Mouse (Mus musculus) limb, embryonic 14.5 days (tissue): ENCODE measurements around the gene Tas2r138. TPM values are rescaled to one million over a fixed set of nuclear protein-coding genes. Genes with fewer than 3 reads are reported as not detected.

Source experiments
- ATAC-seq: fragments of 200-750 bp; cut with Nextera tagmentation; 2 replicates; pipeline ENCODE4 v1.8.0; 2017; ENCODE audit warnings: low read depth, moderate number of reproducible peaks, moderate TSS enrichment; ENCODE audit not compliant: low FRiP score
- DNase-seq: peaks from one replicate; pipeline ENCODE4 v3.0.0-alpha.2; 2015; ENCODE audit warnings: low spot score
- H3K27ac ChIP-seq: fragments of 300-500 bp; sonication (generic); replicated peaks from 2 replicates; pipeline ENCODE4 v1.5.1; 2014; ENCODE audit warnings: low read depth, mild to moderate bottlenecking, low read length, moderate library complexity, mixed read lengths
- H3K27me3 ChIP-seq: fragments of 300-500 bp; sonication (generic); 2 replicates; pipeline ENCODE4 v1.6.1; 2014; ENCODE audit warnings: low read length, mixed read lengths; ENCODE audit not compliant: control insufficient read depth, insufficient read depth
- H3K36me3 ChIP-seq: fragments of 300-500 bp; sonication (generic); 2 replicates; pipeline ENCODE4 v1.6.1; 2014; ENCODE audit warnings: mild to moderate bottlenecking, low read length, moderate library complexity, mixed read lengths; ENCODE audit not compliant: control insufficient read depth, insufficient read depth
- H3K4me1 ChIP-seq: fragments of 300-500 bp; sonication (generic); 2 replicates; pipeline ENCODE4 v1.6.1; 2014; ENCODE audit warnings: antibody characterized with exemption, low read length, mixed read lengths; ENCODE audit not compliant: control insufficient read depth, insufficient read depth
- H3K4me2 ChIP-seq: fragments of 300-500 bp; sonication (generic); replicated peaks from 2 replicates; pipeline ENCODE4 v1.6.1; 2014; ENCODE audit warnings: low read depth, mild to moderate bottlenecking, low read length, moderate library complexity; ENCODE audit not compliant: severe bottlenecking
- H3K4me3 ChIP-seq: fragments of 300-500 bp; sonication (generic); replicated peaks from 2 replicates; pipeline ENCODE4 v1.5.1; 2014; ENCODE audit warnings: low read length
- H3K9ac ChIP-seq: fragments of 300-500 bp; sonication (generic); 2 replicates; pipeline ENCODE4 v1.6.1; 2014; ENCODE audit warnings: mild to moderate bottlenecking, low read depth, low read length, moderate library complexity; ENCODE audit not compliant: severe bottlenecking
- H3K9me3 ChIP-seq: fragments of 300-500 bp; sonication (generic); 2 replicates; pipeline ENCODE4 v1.6.1; 2016; ENCODE audit warnings: low read length; ENCODE audit not compliant: control insufficient read depth
- POLR2A ChIP-seq: fragments of 200-500 bp; IDR thresholded peaks from 2 replicates; pipeline ENCODE4 v1.8.0; 2012; ENCODE audit warnings: inconsistent platforms, mild to moderate bottlenecking, moderate library complexity, borderline replicate concordance; ENCODE audit not compliant: insufficient read depth, insufficient read length; ENCODE audit errors: extremely low read depth
- WGBS: fragments of 180-500 bp; shearing (Covaris S2); extraction: QIAGEN DNeasy Blood & Tissue Kit; methylation state at CpG from one replicate; pipeline ENCODE4 v1.1.7; 2014; 5-methylcytosine and 5-hydroxymethylcytosine counted together
- polyA plus RNA-seq, 2 experiments: library from polyadenylated mRNA; depleted of rRNA in 1 of 2; stranded (reverse) in 1 of 2; unstranded in 1 of 2; fragments of >200 nt; fragmentation: Nextera tagmentation in 1 of 2; extraction: Ambion mirVana in 1 of 2; gene quantifications; 2 replicates each; pipeline versions ENCODE4 v1.2.1 to v1.2.3; 2012 to 2014

Gene Tas2r138
- polyA plus RNA-seq, 2 experiments: not detected

DNA sequence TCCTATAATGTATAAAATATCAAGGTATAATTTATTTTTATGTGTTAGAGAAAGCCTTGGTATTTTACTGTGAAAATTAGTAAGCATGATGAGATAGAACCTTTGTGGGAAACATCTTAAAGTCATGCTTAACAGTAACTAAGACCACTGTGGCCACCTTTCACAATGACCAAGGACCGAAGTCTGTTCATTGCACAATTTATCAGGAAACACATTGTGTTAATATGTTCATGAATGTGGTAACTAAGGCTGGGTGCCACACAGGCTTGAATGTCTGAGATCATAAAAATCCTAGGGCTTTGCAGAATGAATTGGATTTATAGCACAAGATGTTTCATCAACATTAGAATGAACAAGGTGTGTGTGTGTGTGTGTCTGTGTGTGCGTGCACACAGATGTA is 24.8 kb downstream of the Tas2r138 start:
- no peaks in the 10 kb centered on the region for H3K4me1 ChIP-seq
- no peaks in the 10 kb centered on the region for H3K27me3 ChIP-seq
- ATAC-seq (no peak), DNase-seq (no peak)
- no peaks in the 10 kb centered on the region for H3K36me3 ChIP-seq
- H3K4me2 ChIP-seq: no peak overlapping the region
- 92% methylated on average over 2 of the region's 2 CpGs for WGBS
- TF ChIP-seq POLR2A: no peak
- H3K9ac ChIP-seq: no peak overlapping the region
- H3K9me3 ChIP-seq: no peaks in the 10 kb centered on the region
- H3K27ac ChIP-seq: no peak overlapping the region
- H3K4me3 ChIP-seq: no peak overlapping the region

DNA sequence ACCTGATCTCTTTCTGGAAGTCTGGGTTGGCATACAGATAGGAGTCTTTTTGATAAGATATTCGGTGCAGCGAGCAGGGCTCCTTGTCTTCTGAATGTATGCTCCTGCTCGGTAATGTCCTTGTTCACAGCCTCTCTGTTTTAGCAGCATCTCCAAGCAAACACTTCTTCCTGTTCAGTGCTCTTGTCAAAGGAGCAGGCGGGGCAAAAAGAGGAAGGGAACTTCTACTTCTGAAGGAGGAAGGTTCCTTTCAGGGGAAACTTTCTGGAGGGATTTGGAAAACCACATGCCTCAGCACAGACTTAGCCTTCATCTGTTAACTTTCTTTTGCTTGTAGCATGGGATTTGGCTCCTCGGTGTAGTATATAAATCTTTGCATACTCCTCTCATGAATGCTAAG is 27.5 kb downstream of the Tas2r138 start, which contains the start of gene Clec5a:
TSS of gene Clec5a (minus strand) at position 177 of the 400 bp plus-strand sequence.
- ATAC-seq: no peak
- WGBS: 86% methylated on average over 5 of the region's 5 CpGs
- DNase-seq: no peak
- H3K27me3 ChIP-seq: no peaks in the 10 kb centered on the region
- no peaks in the 10 kb centered on the region for H3K9me3 ChIP-seq
- no peak within 1 kb of the TSS for H3K4me3 ChIP-seq
- no peaks in the 10 kb centered on the region for H3K4me1 ChIP-seq
- H3K27ac ChIP-seq: no peak within 1 kb of the TSS
- no peak for TF ChIP-seq POLR2A
- no peak within 1 kb of the TSS for H3K9ac ChIP-seq
- H3K4me2 ChIP-seq: no peak within 1 kb of the TSS
- no peaks in the 10 kb centered on the region for H3K36me3 ChIP-seq

DNA sequence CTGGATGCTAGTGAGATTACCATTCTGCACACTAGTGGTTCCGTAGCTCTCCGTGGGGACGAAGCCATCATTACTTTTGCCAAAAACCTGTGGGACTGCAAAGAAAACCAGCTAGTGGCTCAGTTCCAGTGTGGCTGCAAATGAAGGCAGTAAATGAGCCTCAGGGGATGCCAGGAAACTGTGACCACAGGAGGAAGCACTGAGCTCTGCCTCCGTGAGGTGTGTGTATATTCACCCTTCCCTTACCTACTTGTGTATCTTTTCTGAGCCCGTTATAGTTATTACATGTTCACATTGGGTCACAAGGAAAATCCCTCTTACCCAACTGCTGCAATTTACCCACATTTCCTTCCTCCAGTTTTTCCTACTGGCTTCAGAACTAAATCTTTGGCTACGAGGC is 28.8 kb downstream of the Tas2r138 start:
- Histone ChIP-seq H3K4me3 (no peak overlapping the region), H3K36me3 (no peaks in the 10 kb centered on the region), H3K9me3 (no peaks in the 10 kb centered on the region), H3K27ac (no peak overlapping the region), H3K9ac (no peak overlapping the region), H3K27me3 (no peaks in the 10 kb centered on the region), H3K4me2 (no peak overlapping the region), H3K4me1 (no peaks in the 10 kb centered on the region)
- DNase-seq (no peak), ATAC-seq (no peak)
- no peak for TF ChIP-seq POLR2A
- WGBS: 69% methylated on average over 6 of the region's 6 CpGs

DNA sequence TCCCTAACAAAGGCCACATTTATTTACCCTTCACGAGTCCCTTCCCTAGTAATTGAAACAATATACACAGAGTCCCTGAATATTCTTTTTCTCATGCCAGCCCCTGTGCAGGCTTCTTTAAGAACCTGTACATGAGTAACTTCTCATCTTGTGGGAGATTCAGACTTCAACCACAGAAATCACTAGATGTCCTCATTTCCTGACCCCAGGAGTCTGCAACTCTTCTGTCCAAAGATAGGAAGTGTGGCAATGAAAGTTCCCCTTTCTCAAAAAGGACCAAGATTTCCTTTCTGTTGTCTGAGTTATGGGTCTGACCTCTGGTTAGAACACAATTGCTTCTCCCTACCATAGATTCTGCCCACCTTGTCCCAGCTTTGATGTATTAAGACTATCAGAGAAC is 36.8 kb downstream of the Tas2r138 start:
- no peaks in the 10 kb centered on the region for H3K36me3 ChIP-seq
- H3K4me3 ChIP-seq: no peak overlapping the region
- ATAC-seq (no peak), DNase-seq (no peak)
- TF ChIP-seq POLR2A: no peak
- H3K27me3 ChIP-seq: no peaks in the 10 kb centered on the region
- H3K4me1 ChIP-seq: no peaks in the 10 kb centered on the region
- no peak overlapping the region for H3K27ac ChIP-seq
- no peak overlapping the region for H3K9ac ChIP-seq
- 64% methylated on average over 1 of the region's 1 CpGs for WGBS
- no peak overlapping the region for H3K4me2 ChIP-seq
- H3K9me3 ChIP-seq: no peaks in the 10 kb centered on the region

DNA sequence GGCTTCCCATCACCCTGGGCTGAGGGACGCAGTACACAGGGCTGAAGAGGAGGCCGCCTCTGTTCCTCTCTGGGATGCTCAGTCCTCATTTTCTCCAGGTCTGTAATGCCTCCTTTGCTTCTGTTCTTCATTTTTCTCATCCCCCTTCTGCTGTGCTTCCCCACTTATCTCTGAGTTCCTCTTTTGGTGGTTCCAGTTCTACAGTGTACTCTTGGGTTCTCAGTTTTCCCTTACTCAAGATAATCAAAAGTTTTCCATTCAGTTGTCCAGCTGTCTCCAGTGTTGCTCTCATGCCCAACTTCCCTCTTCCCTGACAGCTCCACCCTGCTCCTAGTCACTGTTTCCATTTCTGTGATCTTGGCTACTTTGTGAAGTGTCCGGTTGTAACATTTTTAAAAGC is 39.5 kb downstream of the Tas2r138 start:
- Histone ChIP-seq H3K4me1 (no peaks in the 10 kb centered on the region), H3K4me3 (no peak overlapping the region), H3K27me3 (no peaks in the 10 kb centered on the region), H3K4me2 (no peak overlapping the region), H3K27ac (no peak overlapping the region), H3K36me3 (no peaks in the 10 kb centered on the region), H3K9ac (no peak overlapping the region), H3K9me3 (no peaks in the 10 kb centered on the region)
- ATAC-seq (no peak), DNase-seq (no peak)
- 84% methylated on average over 3 of the region's 3 CpGs for WGBS
- no peak for TF ChIP-seq POLR2A

DNA sequence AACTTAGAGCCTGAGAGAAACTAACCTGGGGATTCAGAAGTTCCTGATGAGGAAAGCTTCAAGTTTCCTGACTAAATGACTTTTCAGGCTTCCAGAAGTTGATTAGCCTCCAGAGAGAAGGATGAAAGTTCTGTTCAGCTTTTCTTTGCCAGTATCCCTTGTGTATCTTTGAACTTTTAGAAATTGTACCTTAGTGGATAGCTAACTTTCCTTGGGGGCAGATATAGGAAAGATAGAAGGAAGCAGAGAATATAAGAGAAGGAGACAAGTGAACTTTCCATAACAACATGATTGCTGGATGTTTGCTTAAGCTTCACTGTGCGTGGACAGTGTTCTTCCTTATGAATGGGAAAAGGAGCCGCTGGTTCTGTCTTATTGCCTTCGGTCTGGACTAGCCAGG is 43.9 kb downstream of the Tas2r138 start, which contains the start of gene Olfr460:
TSS of gene Olfr460 (plus strand) at position 301 of the 400 bp plus-strand sequence.
- H3K9me3 ChIP-seq: no peaks in the 10 kb centered on the region
- ATAC-seq (no peak), DNase-seq (no peak)
- TF ChIP-seq POLR2A: no peak
- no peaks in the 10 kb centered on the region for H3K27me3 ChIP-seq
- no peaks in the 10 kb centered on the region for H3K36me3 ChIP-seq
- no peak within 1 kb of the TSS for H3K27ac ChIP-seq
- no peaks in the 10 kb centered on the region for H3K4me1 ChIP-seq
- no peak within 1 kb of the TSS for H3K9ac ChIP-seq
- no peak within 1 kb of the TSS for H3K4me2 ChIP-seq
- 86% methylated on average over 3 of the region's 3 CpGs for WGBS
- no peak within 1 kb of the TSS for H3K4me3 ChIP-seq

Other genes with a start within 250 kb of the Tas2r138 start
- gene E330009J07Rik, start 177.2 kb downstream of the Tas2r138 start, polyA plus RNA-seq (2012; rRNA removed): 5.5 and 5.8 TPM in 2 replicates
- 7.2 and 10.3 TPM in 2 replicates for gene E330009J07Rik, start 177.2 kb downstream of the Tas2r138 start, polyA plus RNA-seq (2014; fragmentation: Nextera tagmentation; extraction: Ambion mirVana)
- gene Wee2, start 174.2 kb downstream of the Tas2r138 start, polyA plus RNA-seq (2012; rRNA removed): not detected in 2 replicates
- not detected in 2 replicates for gene Wee2, start 174.2 kb downstream of the Tas2r138 start, polyA plus RNA-seq (2014; fragmentation: Nextera tagmentation; extraction: Ambion mirVana)
- gene Ssbp1, start 142.0 kb downstream of the Tas2r138 start, polyA plus RNA-seq (2012; rRNA removed): 67.1 and 104 TPM in 2 replicates
- gene Ssbp1, start 142.0 kb downstream of the Tas2r138 start, polyA plus RNA-seq (2014; fragmentation: Nextera tagmentation; extraction: Ambion mirVana): 129 and 136 TPM in 2 replicates
- not detected in 2 replicates for gene Tas2r137, start 122.1 kb downstream of the Tas2r138 start, polyA plus RNA-seq (2012; rRNA removed)
- gene Tas2r137, start 122.1 kb downstream of the Tas2r138 start, polyA plus RNA-seq (2014; fragmentation: Nextera tagmentation; extraction: Ambion mirVana): not detected in 2 replicates
- 0.06 and 0.09 TPM in 2 replicates for gene Tas2r108, start 119.8 kb downstream of the Tas2r138 start, polyA plus RNA-seq (2012; rRNA removed)
- 0.18 TPM in 1 of 2 replicates, not detected in the other for gene Tas2r108, start 119.8 kb downstream of the Tas2r138 start, polyA plus RNA-seq (2014; fragmentation: Nextera tagmentation; extraction: Ambion mirVana)
- gene Prss37, start 93.8 kb downstream of the Tas2r138 start, polyA plus RNA-seq (2012; rRNA removed): not detected in 2 replicates
- not detected in 2 replicates for gene Prss37, start 93.8 kb downstream of the Tas2r138 start, polyA plus RNA-seq (2014; fragmentation: Nextera tagmentation; extraction: Ambion mirVana)
- gene Olfr461, start 58.3 kb downstream of the Tas2r138 start, polyA plus RNA-seq (2012; rRNA removed): not detected in 2 replicates
- 0.10 TPM in 1 of 2 replicates, not detected in the other for gene Olfr461, start 58.3 kb downstream of the Tas2r138 start, polyA plus RNA-seq (2014; fragmentation: Nextera tagmentation; extraction: Ambion mirVana)
- gene Olfr460, start 43.8 kb downstream of the Tas2r138 start, polyA plus RNA-seq (2012; rRNA removed): 0.05 and 0.13 TPM in 2 replicates
- not detected in 2 replicates for gene Olfr460, start 43.8 kb downstream of the Tas2r138 start, polyA plus RNA-seq (2014; fragmentation: Nextera tagmentation; extraction: Ambion mirVana)
- 0.76 and 0.97 TPM in 2 replicates for gene Clec5a, start 27.5 kb downstream of the Tas2r138 start, polyA plus RNA-seq (2012; rRNA removed)
- gene Clec5a, start 27.5 kb downstream of the Tas2r138 start, polyA plus RNA-seq (2014; fragmentation: Nextera tagmentation; extraction: Ambion mirVana): 1.2 and 2.0 TPM in 2 replicates
- 0.13 TPM in 2 replicates for gene Mgam, start 15.5 kb upstream of the Tas2r138 start, polyA plus RNA-seq (2012; rRNA removed)
- gene Mgam, start 15.5 kb upstream of the Tas2r138 start, polyA plus RNA-seq (2014; fragmentation: Nextera tagmentation; extraction: Ambion mirVana): 0.23 and 0.57 TPM in 2 replicates